Mouse (Mus musculus): Measurements from ENCODE around the gene Gm7951. TPM values are rescaled to one million over a fixed set of nuclear protein-coding genes. Genes with fewer than 3 reads are reported as not detected.

Gene Gm7951
- not detected in 2 replicates for polyA plus RNA-seq (2012; rRNA removed)

GRCm38 (mm10) chr14:42117269-42117668 lies at the start of gene Gm7951:
TSS of gene Gm7951 (minus strand) at chr14:42117369.

GRCm38 (mm10) chr14:42162522-42162921 lies 45.4 kb upstream of the Gm7951 start, which contains the start of gene Gm17027:
TSS of gene Gm17027 (minus strand) at chr14:42162622.

Other genes with a start within 250 kb of the Gm7951 start
- gene Gm7980, start 210.1 kb downstream of the Gm7951 start, polyA plus RNA-seq (2012; rRNA removed), result not detected in 2 replicates
- gene 1700049E17Rik1, start 192.4 kb downstream of the Gm7951 start, polyA plus RNA-seq (2012; rRNA removed), result not detected in 2 replicates
- gene 1700024B05Rik, start 173.4 kb downstream of the Gm7951 start, polyA plus RNA-seq (2012; rRNA removed), result not detected in 2 replicates
- gene Gm6401, start 149.4 kb downstream of the Gm7951 start, polyA plus RNA-seq (2012; rRNA removed), result not detected in 2 replicates
- not detected in 2 replicates for gene Gm3543, start 134.0 kb downstream of the Gm7951 start, polyA plus RNA-seq (2012; rRNA removed)
- not detected in 2 replicates for gene Gm17027, start 45.3 kb upstream of the Gm7951 start, polyA plus RNA-seq (2012; rRNA removed)
- gene Gm3573, start 73.4 kb upstream of the Gm7951 start, polyA plus RNA-seq (2012; rRNA removed), result not detected in 2 replicates
- gene Gm17026, start 142.7 kb upstream of the Gm7951 start, polyA plus RNA-seq (2012; rRNA removed), result not detected in 2 replicates
- not detected in 2 replicates for gene Gm9611, start 180.0 kb upstream of the Gm7951 start, polyA plus RNA-seq (2012; rRNA removed)
- not detected in 2 replicates for gene Gm7995, start 192.8 kb upstream of the Gm7951 start, polyA plus RNA-seq (2012; rRNA removed)

Measured in stomach, adult 2 months (tissue).